Mouse (Mus musculus): ENCODE measurements around the gene BC005561. TPM values are rescaled to one million over a fixed set of nuclear protein-coding genes. Genes with fewer than 3 reads are reported as not detected.

The BC005561 gene
- total and polyA plus RNA-seq, 3 experiments, result 1.8 to 4.0 (median 2.5) TPM

GRCm38 (mm10) chr5:104460856-104461255 is 47.3 kb upstream of the BC005561 start:
- H3K4me2 ChIP-seq (ENCODE audit: insufficient read depth, low read depth, poor library complexity, severe bottlenecking), result no peak overlapping the region
- TF ChIP-seq MAX (IDR thresholded peaks at IDR 0.05; ENCODE audit: low read length), result no peak
- no peak for TF ChIP-seq ZMIZ1 (IDR thresholded peaks at IDR 0.05; ENCODE audit: low read depth, low read length)
- no peak for TF ChIP-seq MAFK (IDR thresholded peaks at IDR 0.05; ENCODE audit: insufficient replicate concordance, low read length)
- TF ChIP-seq ZKSCAN1 (IDR thresholded peaks at IDR 0.05; ENCODE audit: borderline replicate concordance, low read depth, low read length), result no peak
- TF ChIP-seq MEF2A (IDR thresholded peaks at IDR 0.05; ENCODE audit: borderline replicate concordance, low read depth, low read length), result no peak
- no peak for TF ChIP-seq CTCF (conservative IDR thresholded peaks at IDR 0.05 in 1 of 2, IDR thresholded peaks at IDR 0.05 in 1 of 2; ENCODE audit: low read depth in 2 of 2, low read length in 2 of 2)
- no peak for TF ChIP-seq CHD2 (IDR thresholded peaks at IDR 0.05; ENCODE audit: low read length)
- no peak for TF ChIP-seq JUND (conservative IDR thresholded peaks at IDR 0.05; ENCODE audit: low read depth, low read length)
- TF ChIP-seq PAX5 (IDR thresholded peaks at IDR 0.05; ENCODE audit: low read length), result no peak
- TF ChIP-seq SMC3 (IDR thresholded peaks at IDR 0.05; ENCODE audit: low read depth, low read length), result no peak
- no peak for TF ChIP-seq CHD1 (IDR thresholded peaks at IDR 0.05; ENCODE audit: low read depth, low read length)
- TF ChIP-seq MAZ (IDR thresholded peaks at IDR 0.05; ENCODE audit: low read depth, low read length), result no peak
- TF ChIP-seq MYC (IDR thresholded peaks at IDR 0.05; ENCODE audit: low read depth, low read length), result no peak
- H3K36me3 ChIP-seq (replicated peaks in 1 of 2; ENCODE audit: control insufficient read depth in 1 of 2, insufficient read depth in 1 of 2, low read length in 1 of 2), result no peaks in the 10 kb centered on the region
- no peak overlapping the region for H3K9ac ChIP-seq (ENCODE audit: insufficient read depth, low read depth)
- H3K79me2 ChIP-seq (replicated peaks; ENCODE audit: control insufficient read depth, extremely low read depth, insufficient read depth, poor library complexity, severe bottlenecking), result no peaks in the 10 kb centered on the region
- no peaks in the 10 kb centered on the region for H3K4me1 ChIP-seq (ENCODE audit: control insufficient read depth in 1 of 2, insufficient read depth in 2 of 2)
- no peaks in the 10 kb centered on the region for H3K27me3 ChIP-seq (replicated peaks)
- H3K27ac ChIP-seq (ENCODE audit: insufficient read depth, low read depth), result no peak overlapping the region
- peaks cover 13% of the 10 kb centered on the region for H3K9me3 ChIP-seq (replicated peaks; ENCODE audit: low read length)
- dilution Hi-C loops (cut with MboI; ENCODE audit: extremely low pct_ligation_motif_present, extremely low pct_unique_long_range_greater_than_20kb, low sequenced_read_pairs), result no loop called here
- no peak for DNase-seq (ENCODE audit: extremely low read depth)
- in situ Hi-C loops (cut with MboI; ENCODE audit: low pct_ligation_motif_present, low pct_unique_long_range_greater_than_20kb, low sequenced_read_pairs), result no loop called here
- H3K4me3 ChIP-seq (replicated peaks in 1 of 3; ENCODE audit: low read depth in 2 of 3, low read length in 2 of 3, poor library complexity in 1 of 3), result no peak overlapping the region

GRCm38 (mm10) chr5:104465279-104465678 is 42.9 kb upstream of the BC005561 start:
- TF ChIP-seq MAZ (IDR thresholded peaks at IDR 0.05; ENCODE audit: low read depth, low read length) (no peak), UBTF (IDR thresholded peaks at IDR 0.05; ENCODE audit: low read depth, low read length) (no peak), NELFE (IDR thresholded peaks at IDR 0.05; ENCODE audit: low read depth, low read length) (no peak), ZC3H11A (IDR thresholded peaks at IDR 0.05; ENCODE audit: low read depth, low read length) (no peak), GABPA (IDR thresholded peaks at IDR 0.05; ENCODE audit: insufficient replicate concordance, low read depth, low read length) (no peak)
- Histone ChIP-seq H3K27me3 (replicated peaks) (no peaks in the 10 kb centered on the region), H3K79me2 (replicated peaks; ENCODE audit: control insufficient read depth, extremely low read depth, insufficient read depth, poor library complexity, severe bottlenecking) (no peaks in the 10 kb centered on the region), H3K4me2 (ENCODE audit: insufficient read depth, low read depth, poor library complexity, severe bottlenecking) (no peak overlapping the region), H3K9me3 (replicated peaks; ENCODE audit: low read length) (no peaks in the 10 kb centered on the region), H3K27ac (ENCODE audit: insufficient read depth, low read depth) (no peak overlapping the region), H3K9ac (ENCODE audit: insufficient read depth, low read depth) (no peak overlapping the region), H3K4me1 (ENCODE audit: control insufficient read depth in 1 of 2, insufficient read depth in 2 of 2) (no peaks in the 10 kb centered on the region), H3K36me3 (replicated peaks in 1 of 2; ENCODE audit: control insufficient read depth in 1 of 2, insufficient read depth in 1 of 2, low read length in 1 of 2) (no peaks in the 10 kb centered on the region), H3K4me3 (replicated peaks in 1 of 3; ENCODE audit: low read depth in 2 of 3, low read length in 2 of 3, poor library complexity in 1 of 3) (no peak overlapping the region)
- dilution Hi-C loops (cut with MboI; ENCODE audit: extremely low pct_ligation_motif_present, extremely low pct_unique_long_range_greater_than_20kb, low sequenced_read_pairs), result no loop called here
- in situ Hi-C loops (cut with MboI; ENCODE audit: low pct_ligation_motif_present, low pct_unique_long_range_greater_than_20kb, low sequenced_read_pairs), result no loop called here
- no peak for DNase-seq (ENCODE audit: extremely low read depth)

Measured in CH12.LX (cell line).